Mouse (Mus musculus): ENCODE measurements around the gene Gpr165.

Gene Gpr165

GRCm38 (mm10) chrX:96712907-96713774 lies at the start of gene Gpr165:
Gene Gpr165, plus strand, starts transcription at chrX:96713441.
- in situ Hi-C loops (cut with MboI), result no loop called here

- in situ Hi-C loops (cut with MboI), result no loop called here
These were observed 38.4 kb upstream of the Gpr165 start for GRCm38 (mm10) chrX:96674871-96675270.
